Mouse (Mus musculus) gastrocnemius, postnatal 25 days (tissue): Measurements from ENCODE around the gene Tnni3. TPM values are rescaled to one million over a fixed set of nuclear protein-coding genes. Genes with fewer than 3 reads are reported as not detected.
"Not testable (repeated sequence)": the region's sequence is repeated elsewhere in the genome, so short reads cannot be mapped to it uniquely, and the experiment has no call there.

ENCODE experiments used
- DNase-seq: peaks from one replicate; pipeline ENCODE4 v3.0.0; 2022
- long read RNA-seq, 2 experiments: library from polyadenylated mRNA; stranded (forward); transcript quantifications; one replicate each; pipeline ENCODE4 v2.0.0; 2021
- total RNA-seq, 2 experiments: library from RNA; stranded (reverse); gene quantifications; 1 replicate in 1 of 2; 2 replicates in 1 of 2; pipeline ENCODE4 v1.2.3; 2021

Gene Tnni3
- under 1 TPM in 1 of 2 experiments, not detected in 1; 0.29 TPM for total RNA-seq
- long read RNA-seq, experiment 1, result 0 reads
- long read RNA-seq, experiment 2, result 0 reads

DNA sequence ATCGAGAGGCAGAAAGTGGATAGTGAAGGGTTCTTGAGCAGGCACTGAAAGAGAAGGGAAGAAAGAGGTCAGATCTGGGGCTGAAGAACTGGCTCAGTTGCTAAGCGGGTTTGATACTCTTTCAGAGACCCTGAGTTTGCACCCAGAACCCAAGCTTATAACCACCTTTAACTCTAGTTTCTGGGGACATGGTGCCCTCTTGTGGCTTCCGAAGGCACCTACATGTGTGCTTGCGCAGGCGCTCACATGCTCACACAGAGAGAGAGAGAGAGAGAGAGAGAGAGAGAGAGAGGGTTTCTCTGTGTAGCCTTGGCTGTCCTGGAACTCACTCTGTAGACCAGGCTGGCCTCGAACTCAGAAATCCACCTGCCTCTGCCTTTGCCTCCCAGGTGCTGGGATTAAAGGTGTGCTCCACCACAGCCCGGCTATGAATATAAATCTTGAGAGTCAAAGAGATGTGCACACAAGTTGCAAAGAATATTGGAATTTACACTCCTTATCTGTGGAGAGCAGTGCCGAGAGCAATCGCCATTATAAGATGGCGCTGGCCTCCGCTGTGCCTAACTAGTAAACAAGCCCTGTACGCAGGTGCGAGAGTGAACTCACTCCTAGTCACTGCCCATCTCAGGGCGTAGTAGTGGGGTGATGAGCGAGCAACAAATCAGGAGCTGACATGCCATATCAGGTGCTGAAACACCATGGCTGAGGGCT is at the start of gene Tnni3:
Gene Tnni3 (minus strand): TSS at position 18 of the 711 bp plus-strand sequence.
- DNase-seq, result not testable (repeated sequence)

DNA sequence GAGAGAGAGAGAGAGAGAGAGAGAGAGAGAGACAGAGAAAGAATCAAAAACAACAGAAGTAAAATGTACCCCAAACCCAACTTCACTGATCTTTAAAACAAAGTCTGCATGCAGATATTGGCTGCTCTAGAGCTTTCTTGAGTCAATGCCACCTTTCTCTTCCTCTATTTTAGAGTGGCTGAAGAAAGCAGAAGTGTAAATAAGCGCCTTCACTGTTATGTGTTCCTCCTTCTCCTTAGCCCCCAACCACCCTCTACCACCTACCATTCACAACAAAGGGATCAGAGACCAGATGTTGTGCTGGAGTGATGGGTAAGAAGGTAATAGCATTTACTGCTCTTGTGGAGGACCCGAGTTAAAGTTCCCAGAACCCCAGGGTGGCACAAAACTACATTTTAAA is 48.3 kb upstream of the Tnni3 start:
- DNase-seq, result not testable (repeated sequence)

DNA sequence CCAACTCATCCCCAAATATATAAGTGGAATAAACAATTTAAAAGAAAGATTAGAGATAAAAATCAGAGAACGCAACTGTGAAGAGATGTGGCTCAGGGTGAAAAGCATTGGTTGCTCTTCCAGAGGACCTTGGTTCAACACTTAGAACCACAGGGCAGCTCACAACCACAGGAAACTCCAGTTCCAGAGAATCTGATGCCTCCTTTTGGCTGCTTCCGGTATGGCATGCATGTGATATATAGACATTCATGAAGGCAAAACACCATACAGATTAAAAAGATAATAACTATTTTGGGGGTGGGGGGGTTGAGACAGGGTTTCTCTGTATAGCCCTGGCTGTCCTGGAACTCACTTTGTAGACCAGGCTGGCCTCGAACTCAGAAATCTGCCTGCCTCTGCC is 38.6 kb upstream of the Tnni3 start:
- no peak for DNase-seq

DNA sequence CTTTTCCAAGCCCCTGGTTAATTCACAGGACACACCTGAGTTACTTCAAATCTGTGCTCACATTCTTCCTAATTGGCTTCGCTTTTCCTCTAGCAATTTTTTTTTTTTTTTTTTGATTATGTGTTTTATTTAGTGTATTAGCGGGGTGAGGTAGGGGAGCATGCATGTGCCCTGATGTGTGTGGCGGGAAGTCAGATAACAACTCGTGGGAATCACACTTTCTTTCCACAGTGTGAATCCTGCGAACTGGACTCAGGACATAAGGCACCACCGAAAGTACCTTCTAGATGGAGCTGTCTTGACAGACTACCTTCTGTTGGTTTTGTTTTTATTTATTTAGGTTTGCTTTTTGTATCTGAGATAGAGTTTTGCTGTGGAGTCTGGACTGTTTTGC is 33.1 kb upstream of the Tnni3 start:
- no peak for DNase-seq

DNA sequence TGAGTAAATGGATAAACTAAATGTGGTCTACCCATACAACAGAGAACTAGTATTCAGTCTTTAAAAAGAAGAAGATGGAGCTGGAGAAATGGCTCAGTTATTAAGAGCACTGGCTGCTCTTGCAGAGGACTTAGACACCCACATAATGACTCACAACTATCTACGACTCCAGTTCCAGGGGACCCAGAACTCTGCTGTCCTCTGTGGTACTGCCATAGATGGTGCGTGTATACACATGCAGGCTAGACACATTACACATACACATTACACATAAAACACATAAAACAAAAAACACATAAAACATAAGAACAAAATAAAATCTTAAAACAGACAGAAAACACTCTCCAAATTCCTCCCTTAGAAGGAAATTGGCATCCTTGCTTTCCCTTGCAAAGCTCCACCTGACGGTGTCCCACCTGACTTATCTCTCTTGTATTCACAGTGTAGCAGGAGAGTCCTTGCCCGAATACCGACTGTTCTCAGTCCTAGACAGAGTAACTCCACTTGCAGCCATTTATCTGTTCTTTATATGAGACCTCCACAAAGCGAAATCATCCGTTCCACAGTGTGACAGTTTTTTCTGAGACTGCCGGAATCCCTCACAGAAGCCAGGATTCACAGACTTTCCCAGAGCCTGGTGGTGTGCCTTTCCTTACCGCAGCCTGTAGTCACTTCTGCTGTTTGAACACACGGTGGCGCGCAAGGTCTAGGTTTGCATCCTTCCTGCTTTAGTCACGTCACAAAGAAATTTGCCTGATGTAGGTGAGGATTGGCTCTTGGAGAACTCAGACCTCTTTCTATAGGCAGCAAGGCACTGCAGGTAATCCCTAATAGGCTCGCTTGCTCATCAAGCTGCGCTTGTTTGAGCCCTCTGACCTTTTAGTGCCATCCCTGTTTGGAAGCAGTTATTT is 32.5 kb upstream of the Tnni3 start:
- peak; percentile 30 for DNase-seq

DNA sequence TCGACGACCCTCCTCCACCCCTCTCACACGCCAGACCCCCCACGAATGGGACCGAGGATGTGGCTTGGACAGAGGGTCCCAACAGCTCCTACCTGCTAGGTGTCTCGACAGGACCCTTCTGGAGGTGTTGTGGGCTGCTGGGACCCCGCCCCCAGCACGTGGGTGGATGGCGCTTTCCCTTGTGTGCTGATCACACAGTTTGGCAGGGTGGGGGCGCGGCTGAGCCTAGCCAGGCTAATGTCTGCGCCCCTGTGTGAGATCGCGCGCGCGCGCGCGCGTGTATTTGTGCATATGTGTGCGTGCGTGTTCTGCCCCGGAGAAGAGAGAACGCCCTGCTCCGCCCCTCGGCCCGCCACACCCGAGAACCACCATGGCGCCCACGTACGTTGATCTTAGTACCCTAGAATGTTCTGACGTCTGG is 23.2 kb upstream of the Tnni3 start, which contains the start of gene Syt5:
Gene Syt5 (minus strand): TSS at position 321 of the 421 bp plus-strand sequence.
- DNase-seq, result no peak

DNA sequence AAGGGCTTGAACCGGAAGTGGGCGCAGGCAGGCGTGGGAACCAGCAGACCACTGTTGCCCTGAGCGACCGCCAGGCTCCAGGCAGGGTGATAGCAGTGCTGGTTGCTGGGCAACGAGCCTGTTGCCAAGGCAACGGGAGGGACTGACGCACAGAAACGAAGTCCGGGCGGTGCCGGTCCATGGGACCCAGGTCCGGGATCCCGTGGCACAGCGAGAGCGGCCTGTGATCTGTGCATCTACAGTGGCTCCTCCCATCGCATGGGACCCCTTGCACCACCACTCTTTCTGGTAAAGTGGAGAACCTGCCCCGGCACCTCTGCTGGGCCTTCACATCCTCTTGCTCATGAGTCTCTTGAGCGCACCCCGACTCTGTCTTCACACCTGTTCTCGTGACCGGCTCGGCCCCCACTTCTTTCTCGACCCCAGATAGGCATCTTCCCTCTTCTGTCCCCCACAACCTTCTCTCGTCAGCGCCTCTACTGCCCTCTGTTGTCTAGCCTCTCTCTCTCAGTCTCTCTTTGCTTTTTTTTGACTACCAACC is 22.6 kb upstream of the Tnni3 start:
- no peak for DNase-seq

DNA sequence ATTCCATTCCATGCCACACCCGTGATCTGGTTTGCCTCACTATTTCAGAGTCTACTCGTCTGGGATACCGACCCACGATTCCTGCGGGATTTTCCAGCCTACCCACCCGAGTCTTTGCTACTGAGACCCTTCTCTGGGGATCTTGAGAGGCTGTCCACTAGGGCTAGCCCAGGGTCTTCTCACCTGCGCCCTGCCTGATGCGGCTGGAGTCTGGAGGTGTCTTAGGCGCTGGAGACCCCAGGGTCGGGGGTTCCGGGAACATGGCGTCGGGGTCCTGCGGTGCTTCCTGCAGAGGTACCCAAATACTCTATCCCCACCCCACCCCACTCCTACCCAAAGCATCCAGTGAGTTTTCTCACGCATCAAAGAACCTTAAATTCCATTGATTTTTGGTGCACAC is 22.0 kb upstream of the Tnni3 start:
- DNase-seq, result no peak

DNA sequence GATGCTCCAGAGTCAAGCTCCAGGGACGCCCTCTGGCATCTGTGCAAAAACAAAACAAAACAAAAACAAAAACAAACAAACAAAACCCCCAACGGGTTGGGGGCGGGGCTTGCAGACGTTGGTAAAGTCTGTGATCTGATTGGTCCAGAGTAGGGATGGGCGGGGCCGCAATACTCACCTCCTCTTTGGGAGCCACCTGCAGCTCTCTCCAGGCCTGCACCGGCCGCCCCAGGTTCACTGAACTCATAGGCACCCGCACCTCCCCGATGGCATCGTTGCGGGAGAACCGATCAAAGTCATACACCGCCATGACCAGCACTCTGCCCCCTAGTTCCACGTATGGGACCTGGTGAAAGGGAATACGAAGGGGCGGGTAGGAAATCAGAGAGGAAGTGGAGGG is 18.0 kb upstream of the Tnni3 start:
- no peak for DNase-seq

DNA sequence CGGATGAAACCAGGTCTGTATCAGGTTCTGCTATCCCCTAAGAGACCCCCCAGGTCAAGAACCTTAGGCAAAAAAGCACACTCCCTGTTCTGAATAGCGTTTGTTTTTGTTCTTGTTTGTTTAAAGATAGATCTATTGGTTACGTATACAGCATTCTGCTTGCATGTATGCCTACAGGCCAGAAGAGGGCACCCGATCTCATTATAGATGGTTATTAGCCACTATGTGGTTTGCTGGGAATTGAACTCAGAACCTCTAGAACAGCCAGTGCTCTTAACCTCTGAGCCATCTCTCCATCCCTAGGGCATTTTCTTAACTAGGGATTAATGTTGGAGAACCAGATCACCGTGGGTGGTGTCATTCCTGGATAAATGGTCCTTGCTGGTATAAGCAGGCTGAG is 17.3 kb upstream of the Tnni3 start:
- DNase-seq, result no peak

DNA sequence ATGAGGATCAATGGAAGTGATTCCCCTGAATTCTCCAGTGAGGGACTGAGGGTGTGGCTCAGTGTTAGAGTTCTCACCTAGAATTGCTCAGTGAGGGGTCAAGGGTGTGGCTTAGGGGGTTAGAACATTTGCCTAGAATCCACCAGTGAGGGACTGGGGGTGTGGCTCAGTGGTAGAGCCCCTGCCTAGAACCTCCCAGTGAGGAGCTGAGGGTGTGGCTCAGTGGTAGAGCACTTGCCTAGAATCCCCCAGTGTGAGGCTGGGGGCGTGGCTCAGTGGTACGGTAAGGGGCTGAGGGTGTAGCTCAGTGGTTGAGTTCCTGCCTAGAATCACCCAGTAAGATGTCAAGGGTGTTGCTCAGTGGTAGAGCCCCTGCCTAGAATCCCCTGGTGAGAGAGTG is 15.0 kb upstream of the Tnni3 start:
- DNase-seq, result no peak

DNA sequence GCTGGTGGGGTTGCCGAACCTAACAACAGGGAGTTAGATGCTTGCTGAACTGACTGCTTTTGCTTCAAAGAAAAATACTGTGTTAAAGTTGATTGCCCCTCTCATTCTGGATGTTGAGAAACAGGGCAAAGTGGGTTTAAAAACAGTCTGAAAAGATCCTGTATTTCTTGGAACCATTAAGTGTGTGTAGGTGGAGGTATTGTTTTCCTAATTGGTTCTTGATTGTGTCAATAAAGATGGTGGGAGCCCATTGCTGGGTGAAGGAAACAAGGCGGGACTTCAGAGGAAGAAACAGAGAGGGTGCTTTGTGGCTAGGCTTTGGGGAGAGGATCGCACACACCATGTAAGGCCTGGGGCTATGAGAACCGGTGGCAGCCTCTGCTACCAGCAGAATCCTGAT is 13.2 kb upstream of the Tnni3 start:
- DNase-seq, result no peak

DNA sequence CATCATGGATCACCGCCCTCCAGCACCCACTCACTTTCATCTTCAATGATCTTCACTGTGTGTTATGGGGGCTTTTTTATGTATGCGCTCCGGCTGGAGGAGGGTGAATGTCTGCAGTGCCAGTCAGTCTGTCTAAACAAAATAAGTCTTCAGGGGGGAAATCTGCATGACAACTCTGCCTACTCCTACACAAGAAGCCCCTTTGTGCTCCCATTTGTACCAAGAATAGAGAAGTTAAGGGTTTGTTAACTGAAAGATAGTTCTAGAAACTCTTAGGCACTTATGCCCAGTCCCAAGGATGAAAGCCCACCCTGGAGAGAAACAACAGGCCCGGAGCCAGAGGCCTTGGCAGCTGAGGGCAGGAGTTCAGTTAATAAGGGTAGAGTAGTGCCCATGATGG is 12.3 kb upstream of the Tnni3 start:
- no peak for DNase-seq

DNA sequence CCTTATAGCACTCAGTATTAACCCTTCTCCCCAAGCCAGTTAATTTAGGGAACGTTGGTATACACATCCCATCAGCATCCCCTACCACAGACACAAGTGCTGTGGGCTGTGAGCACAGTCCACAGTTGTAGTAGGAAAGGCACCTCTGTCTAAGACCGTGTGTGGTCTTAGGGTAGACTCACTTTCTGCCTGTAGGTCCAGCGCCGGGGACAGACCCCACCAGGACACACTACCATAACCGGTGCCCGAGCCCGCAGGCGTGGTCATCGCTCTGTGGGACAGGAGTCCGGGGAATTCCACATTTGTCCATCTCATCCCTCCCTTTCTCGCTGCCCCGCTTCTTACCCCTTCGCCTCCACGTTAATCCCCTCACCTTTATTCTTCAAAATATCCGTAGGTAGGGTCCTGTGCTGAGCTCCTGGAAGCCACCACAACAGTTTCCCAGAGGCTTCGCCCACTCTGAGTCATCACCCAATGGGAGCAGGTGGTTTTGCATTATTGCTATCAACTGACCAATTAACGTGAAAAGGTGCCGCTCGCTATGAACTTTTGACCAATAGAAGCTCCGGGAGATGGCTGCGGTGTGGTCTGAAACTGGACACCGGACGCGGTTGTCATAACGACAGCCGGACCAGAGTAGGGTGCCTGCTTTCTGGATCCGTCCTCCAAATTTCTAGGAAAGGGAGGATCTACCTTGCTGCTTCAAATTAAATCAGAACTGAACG is 8.1 kb upstream of the Tnni3 start, which contains the start of gene Dnaaf3:
Gene Dnaaf3 (minus strand): TSS at position 449 of the 725 bp plus-strand sequence.
- peak; percentile 67 for DNase-seq

DNA sequence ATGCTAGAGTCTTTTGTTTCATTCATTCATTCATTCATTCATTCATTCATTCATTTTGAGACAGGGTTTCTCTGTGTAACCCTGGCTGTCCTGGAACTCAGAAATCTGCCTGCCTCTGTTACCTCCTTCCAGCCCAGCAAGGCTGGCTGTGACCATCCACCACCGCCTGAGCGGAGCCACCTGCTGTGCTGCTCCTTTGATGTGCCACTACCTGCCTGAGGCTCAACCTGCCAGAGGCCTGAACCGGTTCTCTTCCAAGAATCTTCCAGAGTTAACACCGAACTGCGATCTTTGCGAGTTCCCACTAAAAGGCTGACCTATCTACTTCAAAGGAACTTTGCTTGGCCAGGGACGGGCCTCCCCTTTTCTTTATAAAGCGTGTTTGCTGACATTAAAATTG is 6.1 kb upstream of the Tnni3 start:
- not testable (repeated sequence) for DNase-seq

DNA sequence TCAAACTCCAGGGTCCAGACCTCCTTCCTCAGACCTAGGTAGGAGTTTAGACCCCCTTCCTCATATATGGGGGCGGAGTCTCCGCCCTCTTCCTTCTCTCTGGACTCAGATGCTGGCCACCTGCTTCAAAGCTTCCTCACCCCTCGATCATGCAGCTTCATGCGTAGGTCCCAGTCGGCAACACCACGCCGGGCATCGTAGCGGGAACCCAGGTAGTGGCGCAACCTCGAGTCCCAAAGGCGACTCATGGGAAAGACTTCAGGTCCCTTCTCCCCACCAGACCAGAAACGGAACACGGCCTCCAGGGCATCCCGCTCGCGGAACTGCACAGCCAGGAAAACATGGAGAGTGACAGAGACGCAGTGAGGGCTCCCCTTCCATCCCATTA is 3.3 kb upstream of the Tnni3 start:
- DNase-seq, result no peak

DNA sequence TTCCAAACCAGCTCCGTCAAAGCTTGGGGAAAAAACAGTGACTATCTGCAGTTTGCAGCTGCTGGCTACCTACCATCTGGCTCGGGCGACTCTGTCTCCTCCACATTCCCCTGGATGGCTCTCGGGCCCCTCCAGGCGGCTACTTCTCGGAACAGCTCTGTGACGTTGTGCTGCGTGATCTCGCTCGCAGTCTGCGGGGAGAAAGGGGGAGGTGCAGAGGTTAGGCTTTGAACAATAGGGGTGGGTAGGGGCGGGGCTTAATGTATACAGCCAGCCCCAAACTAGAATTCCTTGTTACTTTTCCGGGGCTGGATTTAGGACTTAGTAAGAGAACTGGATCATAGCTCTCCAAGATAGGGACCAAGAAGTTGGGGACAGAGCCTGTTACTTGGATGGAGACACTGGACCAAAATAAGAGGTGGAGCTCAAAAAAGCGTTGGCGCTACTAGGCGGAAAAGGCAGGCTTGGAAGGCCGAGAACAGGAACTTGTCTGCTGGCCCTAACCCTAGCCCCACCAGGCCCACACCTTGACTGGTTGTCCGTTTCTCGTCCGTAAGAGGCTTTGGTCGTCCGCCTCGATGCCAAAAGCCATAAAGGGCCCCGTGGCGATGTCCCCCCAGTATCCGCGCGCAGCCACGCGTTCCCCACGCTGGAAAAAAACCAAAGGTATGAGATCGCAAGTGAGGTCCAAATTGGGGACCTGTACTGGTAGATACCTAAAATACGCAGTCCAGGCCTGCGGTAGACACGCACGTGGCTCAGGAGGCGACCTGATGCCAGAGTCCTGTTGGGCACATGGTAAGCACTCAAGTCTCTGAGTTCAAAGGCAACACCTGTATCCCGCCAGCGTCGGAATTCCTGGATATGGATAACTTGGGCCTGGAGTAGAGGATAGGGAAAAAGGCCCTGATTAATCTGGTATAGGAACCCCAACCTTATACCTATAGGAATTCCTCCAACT is 2.6 kb upstream of the Tnni3 start:
- peak; percentile 69 for DNase-seq

DNA sequence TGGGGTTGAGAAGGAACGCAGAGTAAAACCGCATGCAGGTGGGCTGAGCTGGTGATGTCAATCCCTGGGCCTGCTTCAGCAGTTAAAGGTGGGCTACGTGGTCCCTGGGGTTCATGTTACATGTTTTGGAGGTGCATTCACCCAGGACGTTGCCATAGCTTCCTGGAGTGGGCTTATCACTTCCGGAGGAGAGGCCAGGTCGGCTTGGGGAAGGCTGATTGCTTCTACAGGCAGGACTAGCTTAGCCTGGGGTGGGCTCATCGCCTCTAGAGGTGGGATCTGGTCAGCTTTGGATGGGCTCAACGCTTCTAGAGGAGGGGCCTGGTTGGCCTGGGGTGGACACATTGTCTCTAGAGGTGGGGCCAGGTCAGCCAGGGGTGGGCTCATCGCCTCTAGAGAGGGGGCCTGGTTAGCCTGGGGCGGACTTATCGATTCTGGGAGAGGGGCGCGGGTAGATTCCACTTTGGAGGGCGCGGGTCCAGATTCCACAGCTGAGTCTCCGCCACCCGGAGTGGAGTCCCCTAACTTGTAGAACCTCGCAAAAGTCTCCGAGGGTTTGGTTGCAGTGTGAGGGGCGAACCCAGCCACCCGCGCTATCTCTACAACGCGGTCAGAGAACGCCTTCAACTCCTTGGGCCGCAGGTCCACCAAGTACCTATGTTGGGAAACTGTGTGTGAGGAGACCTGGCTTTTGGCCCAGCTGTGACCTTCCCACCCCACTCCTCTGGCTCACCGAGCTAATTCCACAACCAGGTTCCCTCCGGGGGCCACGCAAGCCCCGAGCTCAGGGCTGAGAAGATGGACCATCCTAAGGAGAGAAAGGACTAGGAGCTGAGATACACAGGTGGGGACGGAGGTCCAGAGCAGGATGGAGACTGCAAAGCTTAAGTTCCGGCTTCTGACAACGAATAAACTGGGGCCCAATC is 561 bp downstream of the Tnni3 start:
- DNase-seq, result no peak

DNA sequence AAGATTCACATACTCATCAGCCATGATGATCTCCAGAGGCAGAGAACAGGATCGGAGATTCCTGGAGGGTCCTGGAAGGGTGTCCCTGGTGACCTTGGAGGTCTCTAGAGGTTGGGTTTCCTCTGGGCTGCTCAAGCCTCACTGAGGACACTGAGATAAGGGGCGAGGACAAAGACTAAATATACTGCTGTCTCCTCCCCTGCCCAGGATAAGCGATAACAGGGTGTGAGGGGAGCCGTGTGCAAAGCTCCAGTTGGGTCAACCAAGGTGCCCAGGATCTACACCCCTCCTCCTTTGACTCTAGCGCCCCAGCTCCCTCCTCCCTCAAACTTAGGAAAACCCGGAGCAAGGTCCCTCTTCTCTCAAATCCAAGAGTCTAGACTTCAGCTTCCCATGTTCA is 1.7 kb downstream of the Tnni3 start:
- DNase-seq, result no peak
